Mouse (Mus musculus) MEL (cell line): Measurements from ENCODE around the gene Trio. TPM values are rescaled to one million over a fixed set of nuclear protein-coding genes. Genes with fewer than 3 reads are reported as not detected.

Source experiments
- DNase-seq: peaks from one replicate; pipeline ENCODE4 v3.0.0; 2011; ENCODE audit warnings: low read depth, low spot score
- H3K27ac ChIP-seq: 2 replicates; pipeline ENCODE4 v1.5.1; 2012; ENCODE audit warnings: low read depth, mild to moderate bottlenecking, control low read depth, low read length, moderate library complexity; ENCODE audit not compliant: control insufficient read depth
- H3K27me3 ChIP-seq, 2 experiments: fragments of 150-350 bp in 1 of 2; sonication (generic) in 1 of 2; 2 replicates each; pipeline ENCODE4 v1.6.1; 2012; ENCODE audit warnings: low read length in 2 of 2, mild to moderate bottlenecking in 2 of 2, improper control_type of control experiment in 1 of 2, moderate library complexity in 1 of 2; ENCODE audit not compliant: insufficient read depth in 2 of 2, control insufficient read depth in 1 of 2
- H3K36me3 ChIP-seq, 2 experiments: 2 replicates each; pipeline ENCODE4 v1.6.1; 2012 to 2014; ENCODE audit warnings: low read length in 2 of 2, improper control_type of control experiment in 1 of 2, inconsistent platforms in 1 of 2, mild to moderate bottlenecking in 1 of 2; ENCODE audit not compliant: insufficient read depth in 2 of 2, control insufficient read depth in 1 of 2
- H3K4me1 ChIP-seq, 2 experiments: fragments of 150-350 bp in 1 of 2; sonication (generic) in 1 of 2; 2 replicates each; pipeline ENCODE4 v1.6.1; 2012; ENCODE audit warnings: low read length in 2 of 2, improper control_type of control experiment in 1 of 2, mild to moderate bottlenecking in 1 of 2; ENCODE audit not compliant: insufficient read depth in 2 of 2, control insufficient read depth in 1 of 2
- H3K4me3 ChIP-seq, 2 experiments: fragments of 150-350 bp in 1 of 2; sonication (generic) in 1 of 2; 2 replicates each; pipeline ENCODE4 v1.5.1; 2012; ENCODE audit warnings: low read depth in 2 of 2, low read length in 2 of 2, mild to moderate bottlenecking in 2 of 2, moderate library complexity in 2 of 2, control low read depth in 1 of 2, improper control_type of control experiment in 1 of 2; ENCODE audit not compliant: control insufficient read depth in 1 of 2, insufficient read depth in 1 of 2
- H3K79me2 ChIP-seq: 2 replicates; pipeline ENCODE4 v1.6.1; 2012; ENCODE audit warnings: mild to moderate bottlenecking, low read length, moderate library complexity; ENCODE audit not compliant: control insufficient read depth, poor library complexity, insufficient read depth
- H3K9ac ChIP-seq: 2 replicates; pipeline ENCODE4 v1.6.1; 2012; ENCODE audit warnings: low read depth, mild to moderate bottlenecking, control low read depth, low read length, moderate library complexity; ENCODE audit not compliant: control insufficient read depth, poor library complexity, severe bottlenecking
- H3K9me3 ChIP-seq: fragments of 150-350 bp; sonication (generic); replicated peaks from 2 replicates; pipeline ENCODE4 v1.6.1; 2012; ENCODE audit warnings: mild to moderate bottlenecking, low read length, improper control_type of control experiment, moderate library complexity; ENCODE audit not compliant: insufficient read depth
- BHLHE40 ChIP-seq: IDR thresholded peaks from 2 replicates; pipeline ENCODE4 v1.6.1; 2012; ENCODE audit warnings: low read depth, mild to moderate bottlenecking, inconsistent platforms, low read length, improper control_type of control experiment, borderline replicate concordance
- CHD1 ChIP-seq: IDR thresholded peaks from 2 replicates; pipeline ENCODE4 v1.6.1; 2012; ENCODE audit warnings: low read depth, mild to moderate bottlenecking, inconsistent platforms, low read length, improper control_type of control experiment
- CHD2 ChIP-seq: IDR thresholded peaks from 2 replicates; pipeline ENCODE4 v1.6.1; 2011; ENCODE audit warnings: low read length, improper control_type of control experiment
- E2F4 ChIP-seq: IDR thresholded peaks from 2 replicates; pipeline ENCODE4 v1.6.1; 2011; ENCODE audit warnings: low read depth, low read length, improper control_type of control experiment, borderline replicate concordance
- ELF1 ChIP-seq: IDR thresholded peaks from 2 replicates; pipeline ENCODE4 v1.6.1; 2014; ENCODE audit warnings: low read depth, mild to moderate bottlenecking, inconsistent platforms, low read length, improper control_type of control experiment, moderate library complexity
- EP300 ChIP-seq, 2 experiments: IDR thresholded peaks; 2 replicates each; pipeline ENCODE4 v1.6.1; 2011; ENCODE audit warnings: improper control_type of control experiment in 2 of 2, low read length in 2 of 2, low read depth in 1 of 2, mild to moderate bottlenecking in 1 of 2
- HCFC1 ChIP-seq: IDR thresholded peaks from 2 replicates; pipeline ENCODE4 v1.6.1; 2012; ENCODE audit warnings: low read depth, mild to moderate bottlenecking, inconsistent platforms, low read length, improper control_type of control experiment, moderate library complexity
- JUND ChIP-seq: IDR thresholded peaks from 2 replicates; pipeline ENCODE4 v1.6.1; 2011; ENCODE audit warnings: low read depth, mild to moderate bottlenecking, improper control_type of control experiment, low read length
- KAT2A ChIP-seq: conservative IDR thresholded peaks from 2 replicates; pipeline ENCODE4 v1.6.1; 2012; ENCODE audit warnings: low read depth, low read length, improper control_type of control experiment, inconsistent platforms
- MAFK ChIP-seq: IDR thresholded peaks from 2 replicates; pipeline ENCODE4 v1.6.1; 2011; ENCODE audit warnings: low read depth, mild to moderate bottlenecking, low read length, improper control_type of control experiment, borderline replicate concordance
- MXI1 ChIP-seq: IDR thresholded peaks from 2 replicates; pipeline ENCODE4 v1.6.1; 2011; ENCODE audit warnings: mild to moderate bottlenecking, low read depth, low read length, improper control_type of control experiment
- MYB ChIP-seq: IDR thresholded peaks from 2 replicates; pipeline ENCODE4 v1.6.1; 2011; ENCODE audit warnings: mild to moderate bottlenecking, low read depth, low read length, improper control_type of control experiment
- MYC ChIP-seq: IDR thresholded peaks from 2 replicates; pipeline ENCODE4 v1.6.1; 2011; ENCODE audit warnings: low read depth, mild to moderate bottlenecking, low read length, improper control_type of control experiment, moderate library complexity
- POLR2AphosphoS5 ChIP-seq: IDR thresholded peaks from 2 replicates; pipeline ENCODE4 v1.6.1; 2012; ENCODE audit warnings: low read depth, borderline replicate concordance, mild to moderate bottlenecking, inconsistent platforms, low read length, moderate library complexity, mixed read lengths
- RCOR1 ChIP-seq: IDR thresholded peaks from 2 replicates; pipeline ENCODE4 v1.6.1; 2012; ENCODE audit warnings: low read depth, mild to moderate bottlenecking, inconsistent platforms, low read length, improper control_type of control experiment
- SIN3A ChIP-seq: IDR thresholded peaks from 2 replicates; pipeline ENCODE4 v1.6.1; 2012; ENCODE audit warnings: low read length, improper control_type of control experiment, inconsistent platforms
- SMC3 ChIP-seq: IDR thresholded peaks from 2 replicates; pipeline ENCODE4 v1.6.1; 2011; ENCODE audit warnings: low read depth, low read length, improper control_type of control experiment
- TAL1 ChIP-seq: IDR thresholded peaks from 2 replicates; pipeline ENCODE4 v1.6.1; 2012; ENCODE audit warnings: mild to moderate bottlenecking, inconsistent platforms, low read length, moderate library complexity, mixed read lengths
- UBTF ChIP-seq: IDR thresholded peaks from 2 replicates; pipeline ENCODE4 v1.6.1; 2012; ENCODE audit warnings: low read depth, mild to moderate bottlenecking, inconsistent platforms, low read length, improper control_type of control experiment, moderate library complexity, borderline replicate concordance; ENCODE audit not compliant: insufficient read depth
- USF2 ChIP-seq, 2 experiments: IDR thresholded peaks; 2 replicates each; pipeline ENCODE4 v1.6.1; 2011 to 2012; ENCODE audit warnings: improper control_type of control experiment in 2 of 2, low read length in 2 of 2, borderline replicate concordance in 1 of 2, inconsistent platforms in 1 of 2, low read depth in 1 of 2, mild to moderate bottlenecking in 1 of 2; ENCODE audit not compliant: insufficient read depth in 1 of 2
- ZKSCAN1 ChIP-seq: IDR thresholded peaks from 2 replicates; pipeline ENCODE4 v1.6.1; 2012; ENCODE audit warnings: low read depth, mild to moderate bottlenecking, inconsistent platforms, low read length, improper control_type of control experiment, moderate library complexity
- ZMIZ1 ChIP-seq: IDR thresholded peaks from 2 replicates; pipeline ENCODE4 v1.6.1; 2012; ENCODE audit warnings: low read depth, mild to moderate bottlenecking, inconsistent platforms, low read length, improper control_type of control experiment, moderate library complexity
- ZNF384 ChIP-seq: IDR thresholded peaks from 2 replicates; pipeline ENCODE4 v1.6.1; 2012; ENCODE audit warnings: low read depth, mild to moderate bottlenecking, inconsistent platforms, low read length, improper control_type of control experiment
- polyA plus RNA-seq, 2 experiments: library from polyadenylated mRNA; stranded (reverse) in 1 of 2; unstranded in 1 of 2; fragments of >175 nt in 1 of 2; fragments of >200 nt in 1 of 2; gene quantifications; 2 replicates each; pipeline versions ENCODE4 v1.2.1 to v1.2.4; 2012; ENCODE audit warnings: low replicate concordance in 2 of 2, low read depth in 1 of 2; ENCODE audit not compliant: insufficient read length in 2 of 2, insufficient read depth in 1 of 2, missing spikeins in 1 of 2
- total RNA-seq: library from RNA; depleted of rRNA; stranded (reverse); fragments of 300-350 nt; gene quantifications from 2 replicates; pipeline ENCODE4 v1.2.3, GENCODE M21; 2012

The Trio gene
- total and polyA plus RNA-seq, 3 experiments, result 0.91 to 1.1 TPM; not detected in 1

DNA sequence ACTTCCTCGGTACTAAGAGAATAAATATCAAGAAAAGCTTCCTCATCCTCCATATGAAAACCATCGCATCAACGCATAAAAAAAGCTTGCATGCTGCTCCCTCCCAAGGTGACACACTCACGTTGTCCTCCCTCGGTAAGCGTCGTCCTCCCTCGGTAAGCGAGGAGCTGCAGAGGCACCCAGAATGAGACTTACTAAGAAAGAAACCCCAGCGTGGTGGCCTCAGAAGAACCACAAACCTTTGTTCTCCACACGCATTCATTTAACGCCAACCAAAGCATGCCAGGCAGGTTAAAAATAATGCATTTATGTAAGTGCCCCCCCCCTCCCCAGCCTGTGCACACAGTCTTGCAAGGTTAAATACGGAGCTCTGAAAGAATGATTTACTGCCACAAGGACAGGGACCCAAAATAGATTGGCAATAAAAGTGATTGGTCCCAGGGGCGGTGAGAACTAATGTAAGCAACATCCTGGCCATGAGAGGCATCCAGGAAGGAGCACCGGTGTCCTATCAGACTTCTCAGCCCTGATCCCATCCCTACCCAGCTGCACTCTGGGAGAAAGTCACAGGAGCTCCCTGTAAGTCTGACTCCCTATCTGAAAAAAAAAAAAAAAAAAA lies 3.9 kb downstream of the Trio start:
- TF ChIP-seq MYB, result no peak
- no peak overlapping the region for H3K9ac ChIP-seq
- no peak overlapping the region for H3K4me3 ChIP-seq
- H3K4me1 ChIP-seq, result no peaks in the 10 kb centered on the region
- no peaks in the 10 kb centered on the region for H3K79me2 ChIP-seq
- no peak for DNase-seq
- H3K27me3 ChIP-seq, result no peaks in the 10 kb centered on the region; a peak in 1 of 4 replicates
- no peak overlapping the region for H3K27ac ChIP-seq
- no peaks in the 10 kb centered on the region for H3K9me3 ChIP-seq
- no peaks in the 10 kb centered on the region for H3K36me3 ChIP-seq

DNA sequence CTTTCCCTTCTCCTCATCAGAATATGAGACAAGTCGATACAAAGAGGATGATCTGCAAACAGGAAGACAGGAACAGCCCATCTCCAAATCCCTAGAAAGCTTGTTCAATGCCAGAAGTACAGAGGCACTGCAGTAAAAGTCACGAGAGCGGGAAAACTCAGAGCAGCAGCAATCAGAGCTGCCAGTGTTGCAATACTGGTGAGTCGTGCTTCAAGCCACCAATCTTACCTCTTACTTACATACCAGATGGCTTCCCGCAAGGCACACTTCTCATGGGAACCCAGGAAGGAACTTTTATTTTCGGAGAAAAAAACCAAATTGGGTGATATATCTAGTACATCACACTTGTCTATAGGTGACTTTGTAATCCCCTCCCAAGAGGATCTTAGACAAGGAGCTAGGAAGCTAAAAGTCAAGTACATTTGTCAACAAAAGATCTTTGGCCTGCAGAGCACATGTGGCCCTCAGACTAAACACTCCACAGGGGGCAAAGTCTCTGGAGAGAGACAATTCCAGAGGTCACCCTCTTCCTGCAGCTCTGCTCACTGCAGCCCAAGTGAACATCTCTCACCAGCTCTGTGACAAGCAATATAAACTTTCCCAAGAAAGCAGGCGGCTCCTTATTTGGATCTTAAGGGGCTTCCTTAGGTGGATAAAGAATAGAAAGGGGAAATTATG lies 6.1 kb downstream of the Trio start:
- Histone ChIP-seq H3K9me3 (no peaks in the 10 kb centered on the region), H3K27ac (no peak overlapping the region)

DNA sequence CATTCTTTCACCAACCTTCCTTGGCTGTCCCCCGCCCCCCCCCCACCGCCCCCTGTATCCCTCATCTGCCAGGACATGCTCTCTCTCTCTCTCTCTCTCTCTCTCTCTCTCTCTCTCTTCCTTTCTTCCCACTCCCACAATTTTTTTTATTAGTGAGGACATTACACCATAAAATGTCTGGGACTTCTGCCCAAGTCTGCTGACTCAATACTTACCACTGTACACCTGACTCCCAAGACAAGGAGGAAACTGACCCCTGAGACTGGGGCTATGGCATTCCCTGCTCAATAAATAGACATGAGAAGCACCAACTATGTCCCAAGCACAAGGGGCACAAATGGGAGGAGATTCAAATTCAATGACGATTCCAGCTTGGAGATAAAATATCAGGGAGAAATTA lies 18.1 kb downstream of the Trio start:
- DNase-seq, result no peak
- Histone ChIP-seq H3K4me3 (no peak overlapping the region), H3K9ac (no peak overlapping the region), H3K27me3 (no peaks in the 10 kb centered on the region), H3K9me3 (no peaks in the 10 kb centered on the region), H3K79me2 (no peaks in the 10 kb centered on the region), H3K36me3 (no peaks in the 10 kb centered on the region), H3K4me1 (no peaks in the 10 kb centered on the region), H3K27ac (no peak overlapping the region)
- TF ChIP-seq POLR2AphosphoS5 (no peak), MYB (no peak), BHLHE40 (no peak), CHD1 (no peak), CHD2 (no peak), TAL1 (no peak), MXI1 (no peak), UBTF (no peak)

More for the DNA sequence above, 6.1 kb downstream of the Trio start:
- Histone ChIP-seq H3K79me2 (no peaks in the 10 kb centered on the region), H3K36me3 (no peaks in the 10 kb centered on the region), H3K27me3 (no peaks in the 10 kb centered on the region)
- DNase-seq, result no peak
- TF ChIP-seq EP300 (IDR thresholded peaks at IDR 0.05; ENCODE audit: low read depth in 1 of 2, low read length in 2 of 2) (no peak), ELF1 (no peak), CHD1 (no peak), SMC3 (no peak), RCOR1 (no peak), KAT2A (no peak), USF2 (IDR thresholded peaks at IDR 0.05; ENCODE audit: borderline replicate concordance in 1 of 2, insufficient read depth in 1 of 2, low read depth in 1 of 2, low read length in 2 of 2) (no peak), E2F4 (no peak), POLR2AphosphoS5 (no peak), ZKSCAN1 (no peak), SIN3A (no peak), BHLHE40 (no peak), MYC (no peak), MAFK (no peak), ZMIZ1 (no peak), ZNF384 (no peak), HCFC1 (no peak), JUND (no peak)
- TF ChIP-seq, all 39 proteins: peak for 0
- Histone ChIP-seq H3K9ac (no peak overlapping the region), H3K4me3 (no peak overlapping the region), H3K4me1 (no peaks in the 10 kb centered on the region)
